Mouse (Mus musculus): Measurements from ENCODE around the gene Brms1. TPM values are rescaled to one million over a fixed set of nuclear protein-coding genes. Genes with fewer than 3 reads are reported as not detected.

Brms1 gene
- total and polyA plus RNA-seq, 2 experiments from 2014 or later: 5.0 to 22.6 TPM

DNA sequence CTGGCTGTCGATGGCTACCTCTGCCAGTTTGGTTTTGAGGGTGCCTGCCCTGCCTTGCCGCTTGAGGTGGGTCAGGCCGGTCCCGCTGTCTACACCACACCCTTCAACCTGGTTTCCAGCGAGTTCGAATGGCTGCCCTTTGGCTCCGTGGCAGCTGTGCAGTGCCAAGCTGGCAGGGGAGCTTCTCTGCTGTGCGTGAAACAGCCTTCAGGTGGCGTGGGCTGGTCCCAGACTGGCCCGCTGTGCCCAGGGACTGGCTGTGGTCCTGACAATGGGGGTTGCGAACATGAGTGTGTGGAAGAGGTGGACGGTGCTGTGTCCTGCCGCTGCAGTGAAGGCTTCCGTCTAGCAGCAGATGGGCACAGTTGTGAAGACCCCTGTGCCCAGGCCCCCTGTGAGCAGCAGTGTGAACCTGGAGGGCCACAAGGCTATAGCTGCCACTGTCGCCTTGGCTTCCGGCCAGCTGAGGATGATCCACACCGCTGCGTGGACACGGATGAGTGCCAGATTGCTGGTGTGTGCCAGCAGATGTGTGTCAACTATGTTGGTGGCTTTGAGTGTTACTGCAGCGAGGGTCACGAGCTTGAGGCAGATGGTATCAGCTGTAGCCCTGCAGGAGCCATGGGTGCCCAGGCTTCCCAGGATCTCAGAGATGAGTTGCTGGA lies 27.5 kb downstream of the Brms1 start:
- TF ChIP-seq CTCF (IDR thresholded peaks at IDR 0.05; ENCODE audit: low read depth): no peak; the same call in 1 of the 2 replicates
- 26% methylated on average over 21 of the region's 21 CpGs for WGBS
- peak overlapping the region; percentile 38 for H3K4me3 ChIP-seq (ENCODE audit: low read length)
- no peak overlapping the region for H3K27ac ChIP-seq
- H3K9ac ChIP-seq (replicated peaks; ENCODE audit: low read length): peak overlapping the region; percentile 52
- H3K4me2 ChIP-seq (ENCODE audit: low read depth, low read length): peak overlapping the region; percentile 60
- H3K36me3 ChIP-seq (ENCODE audit: insufficient read depth, low read length): no peaks in the 10 kb centered on the region
- ATAC-seq: 0 out of 2 replicates have a peak, but pooled peaks have one; percentile 15
- no peaks in the 10 kb centered on the region for H3K27me3 ChIP-seq (ENCODE audit: insufficient read depth, low read length)
- peak; percentile 36 for DNase-seq (ENCODE audit: low spot score)
- peaks cover 9% of the 10 kb centered on the region; the same call in 1 of the 2 replicates for H3K4me1 ChIP-seq (ENCODE audit: insufficient read depth, low read length)
- no peaks in the 10 kb centered on the region for H3K9me3 ChIP-seq (ENCODE audit: low read length)

GRCm38 (mm10) chr19:5069486-5069885 lies 28.3 kb downstream of the Brms1 start:
- no peaks in the 10 kb centered on the region for H3K27me3 ChIP-seq (ENCODE audit: insufficient read depth, low read length)
- no peaks in the 10 kb centered on the region for H3K9me3 ChIP-seq (ENCODE audit: low read length)
- H3K4me2 ChIP-seq (ENCODE audit: low read depth, low read length): peak overlapping the region; percentile 60
- H3K9ac ChIP-seq (replicated peaks; ENCODE audit: low read length): no peak overlapping the region
- no peaks in the 10 kb centered on the region for H3K36me3 ChIP-seq (ENCODE audit: insufficient read depth, low read length)
- no peak for TF ChIP-seq CTCF (IDR thresholded peaks at IDR 0.05; ENCODE audit: low read depth)
- ATAC-seq (no peak), DNase-seq (ENCODE audit: low spot score) (no peak)
- no peak overlapping the region for H3K4me3 ChIP-seq (ENCODE audit: low read length)
- H3K27ac ChIP-seq: no peak overlapping the region
- peaks cover 9% of the 10 kb centered on the region; the same call in 1 of the 2 replicates for H3K4me1 ChIP-seq (ENCODE audit: insufficient read depth, low read length)
- WGBS: 86% methylated on average over 5 of the region's 5 CpGs

GRCm38 (mm10) chr19:5069978-5070377 lies 28.8 kb downstream of the Brms1 start:
- peak overlapping the region; percentile 23; the same call in 1 of the 2 replicates for H3K4me2 ChIP-seq (ENCODE audit: low read depth, low read length)
- no peak for TF ChIP-seq CTCF (IDR thresholded peaks at IDR 0.05; ENCODE audit: low read depth)
- no peaks in the 10 kb centered on the region for H3K9me3 ChIP-seq (ENCODE audit: low read length)
- no peak overlapping the region for H3K27ac ChIP-seq
- no peaks in the 10 kb centered on the region for H3K36me3 ChIP-seq (ENCODE audit: insufficient read depth, low read length)
- peaks cover 9% of the 10 kb centered on the region; the same call in 1 of the 2 replicates for H3K4me1 ChIP-seq (ENCODE audit: insufficient read depth, low read length)
- no peak overlapping the region for H3K9ac ChIP-seq (replicated peaks; ENCODE audit: low read length)
- 81% methylated on average over 7 of the region's 7 CpGs for WGBS
- ATAC-seq (no peak), DNase-seq (ENCODE audit: low spot score) (no peak)
- no peaks in the 10 kb centered on the region for H3K27me3 ChIP-seq (ENCODE audit: insufficient read depth, low read length)
- no peak overlapping the region for H3K4me3 ChIP-seq (ENCODE audit: low read length)

DNA sequence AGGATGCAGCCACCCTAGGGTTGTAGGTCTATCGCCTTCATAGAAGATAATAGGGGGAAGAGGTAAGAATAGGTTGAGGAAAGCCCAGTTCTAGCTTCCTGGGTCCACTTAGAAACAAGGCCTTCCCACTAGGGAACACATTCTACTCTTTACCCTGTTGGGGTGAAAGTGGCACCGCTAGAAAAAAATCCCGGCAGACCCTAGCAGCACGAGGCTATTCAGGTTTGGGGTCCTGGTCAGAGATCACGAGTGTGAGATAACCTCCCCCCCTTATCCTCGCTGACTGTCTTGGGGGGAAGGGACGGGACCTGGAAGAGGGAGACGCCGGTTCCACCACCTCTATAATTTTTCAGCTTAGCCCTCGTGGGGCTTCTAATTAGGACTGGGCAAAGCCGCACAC lies 29.9 kb downstream of the Brms1 start:
- Histone ChIP-seq H3K4me1 (ENCODE audit: insufficient read depth, low read length) (peaks cover 9% of the 10 kb centered on the region; the same call in 1 of the 2 replicates), H3K36me3 (ENCODE audit: insufficient read depth, low read length) (no peaks in the 10 kb centered on the region), H3K4me3 (ENCODE audit: low read length) (peak overlapping the region; percentile 41), H3K27me3 (ENCODE audit: insufficient read depth, low read length) (no peaks in the 10 kb centered on the region), H3K9ac (replicated peaks; ENCODE audit: low read length) (peak overlapping the region; percentile 40; the same call in 1 of the 2 replicates), H3K4me2 (ENCODE audit: low read depth, low read length) (peak overlapping the region; percentile 80), H3K27ac (no peak overlapping the region), H3K9me3 (ENCODE audit: low read length) (no peaks in the 10 kb centered on the region)
- ATAC-seq (no peak), DNase-seq (ENCODE audit: low spot score) (no peak)
- 15% methylated on average over 11 of the region's 11 CpGs for WGBS
- TF ChIP-seq CTCF (IDR thresholded peaks at IDR 0.05; ENCODE audit: low read depth): no peak

DNA sequence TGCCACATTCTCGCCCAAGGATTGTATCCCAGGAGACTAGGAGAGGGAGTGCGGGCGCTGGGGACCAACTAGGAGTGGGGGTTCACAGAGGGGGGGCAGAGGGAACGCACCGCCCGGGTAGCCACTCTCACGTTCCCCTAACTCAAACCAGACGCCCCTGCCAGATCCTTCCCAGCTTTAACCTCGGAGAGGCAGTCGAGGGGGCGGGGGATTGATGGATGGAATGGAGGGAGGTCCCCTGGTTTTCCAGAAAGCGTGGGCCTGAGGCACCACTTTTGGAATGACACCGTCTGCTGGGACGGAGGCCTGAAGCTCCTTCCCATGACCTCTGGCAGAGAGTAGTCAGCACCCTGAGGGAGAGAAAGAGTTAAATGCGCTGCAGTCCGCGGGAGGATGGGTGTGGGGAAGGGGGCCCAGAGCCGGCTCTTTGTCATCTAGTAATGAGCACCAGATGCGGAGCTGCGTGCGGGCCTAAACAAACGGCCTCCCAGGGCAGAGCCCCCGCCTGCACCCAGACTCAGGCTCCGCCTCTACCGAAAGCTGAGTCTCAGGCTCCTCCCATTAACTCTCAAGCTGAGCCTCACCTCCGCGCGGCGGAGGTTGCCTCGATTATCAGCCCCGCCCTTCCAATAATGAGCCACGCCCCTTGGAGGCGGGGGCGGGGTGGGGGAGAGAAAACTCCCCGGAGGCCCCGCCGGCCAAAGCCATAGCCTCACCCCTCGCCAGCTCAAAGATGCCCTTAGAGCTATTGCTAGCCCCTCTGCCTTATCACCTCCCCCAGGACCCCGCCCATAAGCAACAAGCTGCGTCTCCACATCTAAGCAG lies 30.6 kb downstream of the Brms1 start:
- no peak for TF ChIP-seq CTCF (IDR thresholded peaks at IDR 0.05; ENCODE audit: low read depth)
- no peaks in the 10 kb centered on the region for H3K27me3 ChIP-seq (ENCODE audit: insufficient read depth, low read length)
- ATAC-seq (peak; percentile 64), DNase-seq (ENCODE audit: low spot score) (peak; percentile 79)
- peak overlapping the region; percentile 40 for H3K9ac ChIP-seq (replicated peaks; ENCODE audit: low read length)
- H3K4me3 ChIP-seq (ENCODE audit: low read length): peak overlapping the region; percentile 41
- no peaks in the 10 kb centered on the region for H3K9me3 ChIP-seq (ENCODE audit: low read length)
- H3K4me1 ChIP-seq (ENCODE audit: insufficient read depth, low read length): peaks cover 9% of the 10 kb centered on the region; the same call in 1 of the 2 replicates
- 0 out of 2 replicates have a peak overlapping the region, but pooled peaks have one; percentile 4 for H3K27ac ChIP-seq
- H3K36me3 ChIP-seq (ENCODE audit: insufficient read depth, low read length): no peaks in the 10 kb centered on the region
- peak overlapping the region; percentile 80 for H3K4me2 ChIP-seq (ENCODE audit: low read depth, low read length)
- under 1% methylated on average over 40 of the region's 40 CpGs for WGBS

DNA sequence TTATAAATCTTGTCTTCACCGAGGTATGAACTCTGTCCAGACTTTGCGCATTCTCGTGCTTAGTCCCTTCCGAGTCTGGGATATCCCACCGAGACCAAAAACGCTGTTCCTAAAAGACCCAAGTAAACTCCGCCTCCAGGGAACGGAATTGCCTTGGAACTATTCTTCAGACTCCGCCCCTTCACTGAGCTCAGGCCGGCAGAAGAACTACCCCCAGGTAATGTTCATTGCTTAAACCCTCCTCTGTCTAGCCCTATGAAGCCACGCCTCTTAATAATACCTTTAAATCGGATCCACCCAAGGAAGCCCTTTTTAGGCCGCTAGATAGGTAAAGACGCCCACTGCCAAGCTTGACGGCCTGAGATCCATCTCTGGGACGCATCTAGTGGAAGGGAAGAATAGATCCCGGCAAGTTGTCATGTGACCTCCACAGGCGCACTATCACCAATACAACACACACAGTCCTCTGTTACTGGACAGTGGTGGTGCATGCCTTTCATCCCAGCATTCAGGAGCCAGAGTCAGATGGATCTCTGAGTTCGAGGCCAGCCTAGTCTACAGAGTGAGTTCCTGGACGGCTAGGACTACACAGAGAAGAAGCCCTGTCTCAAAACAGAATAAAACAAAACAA lies 31.4 kb downstream of the Brms1 start:
- Histone ChIP-seq H3K27ac (no peak overlapping the region), H3K9ac (replicated peaks; ENCODE audit: low read length) (peak overlapping the region; percentile 40), H3K9me3 (ENCODE audit: low read length) (no peaks in the 10 kb centered on the region), H3K4me1 (ENCODE audit: insufficient read depth, low read length) (peaks cover 9% of the 10 kb centered on the region; the same call in 1 of the 2 replicates), H3K4me3 (ENCODE audit: low read length) (peak overlapping the region; percentile 41), H3K36me3 (ENCODE audit: insufficient read depth, low read length) (no peaks in the 10 kb centered on the region), H3K4me2 (ENCODE audit: low read depth, low read length) (peak overlapping the region; percentile 80), H3K27me3 (ENCODE audit: insufficient read depth, low read length) (no peaks in the 10 kb centered on the region)
- peak; percentile 34 for DNase-seq (ENCODE audit: low spot score)
- peak; percentile 11; the same call in 1 of the 2 replicates for ATAC-seq
- WGBS: 3% methylated on average over 20 of the region's 20 CpGs
- TF ChIP-seq CTCF (IDR thresholded peaks at IDR 0.05; ENCODE audit: low read depth): no peak
